Mouse (Mus musculus): Measurements from ENCODE around the gene Col2a1. TPM values are rescaled to one million over a fixed set of nuclear protein-coding genes. Genes with fewer than 3 reads are reported as not detected.

The Col2a1 gene
- total and polyA plus RNA-seq, 3 experiments: 0.06 to 0.13 TPM; not detected in 1

DNA sequence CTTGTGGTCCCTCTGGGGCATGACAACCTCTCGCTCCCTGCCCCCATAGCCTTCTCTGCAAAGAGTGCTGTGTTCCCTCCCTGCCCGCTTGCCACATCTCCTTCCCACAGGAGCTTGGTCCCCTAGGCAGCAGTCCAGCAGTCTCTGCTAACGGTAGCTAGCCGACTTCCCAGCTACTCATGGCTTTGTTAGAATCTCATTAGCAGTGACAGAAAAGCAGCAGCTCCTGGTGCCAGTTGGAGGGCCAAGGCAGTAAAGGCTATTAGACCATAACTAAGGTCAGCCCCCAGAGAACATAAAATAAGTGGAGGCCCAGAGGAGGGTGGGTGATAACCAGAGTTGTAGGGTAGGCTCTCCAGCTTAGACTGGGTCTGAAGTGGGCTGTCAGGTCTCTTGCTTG, 21.1 kb upstream of the Col2a1 start:
- Histone ChIP-seq H3K4me2 (ENCODE audit: insufficient read depth, low read depth, poor library complexity, severe bottlenecking) (no peak overlapping the region), H3K4me1 (ENCODE audit: control insufficient read depth in 1 of 2, insufficient read depth in 2 of 2) (0 out of 4 replicates have a peak, but pooled peaks cover 0 to 2% of the 10 kb centered on the region in 2 experiments), H3K4me3 (replicated peaks in 1 of 3; ENCODE audit: low read depth in 2 of 3, low read length in 2 of 3, poor library complexity in 1 of 3) (no peak overlapping the region), H3K9me3 (replicated peaks; ENCODE audit: low read length) (no peaks in the 10 kb centered on the region), H3K79me2 (replicated peaks; ENCODE audit: control insufficient read depth, extremely low read depth, insufficient read depth, poor library complexity, severe bottlenecking) (no peaks in the 10 kb centered on the region), H3K27me3 (replicated peaks) (peaks cover 43% of the 10 kb centered on the region), H3K27ac (ENCODE audit: insufficient read depth, low read depth) (no peak overlapping the region), H3K9ac (ENCODE audit: insufficient read depth, low read depth) (no peak overlapping the region), H3K36me3 (replicated peaks in 1 of 2; ENCODE audit: control insufficient read depth in 1 of 2, insufficient read depth in 1 of 2, low read length in 1 of 2) (peaks cover 0 to under 1% of the 10 kb centered on the region in 2 experiments)
- no peak for DNase-seq (ENCODE audit: extremely low read depth)
- in situ Hi-C loops (cut with MboI; ENCODE audit: low pct_ligation_motif_present, low pct_unique_long_range_greater_than_20kb, low sequenced_read_pairs) (no loop called here), dilution Hi-C loops (cut with MboI; ENCODE audit: extremely low pct_ligation_motif_present, extremely low pct_unique_long_range_greater_than_20kb, low sequenced_read_pairs) (no loop called here)
- TF ChIP-seq MAZ (IDR thresholded peaks at IDR 0.05; ENCODE audit: low read depth, low read length) (no peak), SMC3 (IDR thresholded peaks at IDR 0.05; ENCODE audit: low read depth, low read length) (no peak), MEF2A (IDR thresholded peaks at IDR 0.05; ENCODE audit: borderline replicate concordance, low read depth, low read length) (no peak), ZMIZ1 (IDR thresholded peaks at IDR 0.05; ENCODE audit: low read depth, low read length) (no peak), JUND (conservative IDR thresholded peaks at IDR 0.05; ENCODE audit: low read depth, low read length) (no peak), RAD21 (IDR thresholded peaks at IDR 0.05; ENCODE audit: low read depth, low read length) (no peak), NRF1 (IDR thresholded peaks at IDR 0.05; ENCODE audit: low read depth, low read length) (no peak), POLR2AphosphoS2 (IDR thresholded peaks at IDR 0.05; ENCODE audit: low read depth, low read length) (no peak), ELF1 (IDR thresholded peaks at IDR 0.05; ENCODE audit: low read depth, low read length) (no peak), E2F4 (IDR thresholded peaks at IDR 0.05; ENCODE audit: insufficient replicate concordance, low read depth, low read length) (no peak), MAFK (IDR thresholded peaks at IDR 0.05; ENCODE audit: insufficient replicate concordance, low read length) (no peak), RCOR1 (conservative IDR thresholded peaks at IDR 0.05; ENCODE audit: low read depth, low read length) (no peak), ZC3H11A (IDR thresholded peaks at IDR 0.05; ENCODE audit: low read depth, low read length) (no peak), USF1 (IDR thresholded peaks at IDR 0.05; ENCODE audit: low read depth, low read length) (no peak)

DNA sequence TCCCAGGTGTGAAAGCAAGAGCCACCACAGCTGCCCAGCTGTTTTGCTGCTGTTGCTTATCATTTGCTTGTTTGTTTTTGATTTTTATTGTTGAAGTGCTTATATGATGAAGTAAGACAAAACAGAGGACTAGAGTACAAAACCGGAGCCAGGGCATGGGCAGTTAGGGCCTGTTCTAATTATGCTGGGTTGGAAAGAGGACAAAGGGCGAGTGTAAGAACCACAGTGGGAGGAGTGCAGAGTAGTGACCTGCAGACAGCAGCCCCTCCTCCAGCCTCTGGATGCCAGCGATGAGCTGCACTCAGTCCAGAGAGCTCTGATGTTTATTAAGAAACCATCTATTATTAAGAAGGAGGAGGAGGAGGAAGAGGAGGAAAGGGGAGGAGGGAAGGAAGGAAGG, 18.6 kb upstream of the Col2a1 start:
- peaks cover 43% of the 10 kb centered on the region for H3K27me3 ChIP-seq (replicated peaks)
- in situ Hi-C loops (cut with MboI; ENCODE audit: low pct_ligation_motif_present, low pct_unique_long_range_greater_than_20kb, low sequenced_read_pairs): no loop called here
- no peak for DNase-seq (ENCODE audit: extremely low read depth)
- no peaks in the 10 kb centered on the region for H3K9me3 ChIP-seq (replicated peaks; ENCODE audit: low read length)
- H3K9ac ChIP-seq (ENCODE audit: insufficient read depth, low read depth): no peak overlapping the region
- TF ChIP-seq ZMIZ1 (IDR thresholded peaks at IDR 0.05; ENCODE audit: low read depth, low read length) (no peak), E2F4 (IDR thresholded peaks at IDR 0.05; ENCODE audit: insufficient replicate concordance, low read depth, low read length) (no peak), GABPA (IDR thresholded peaks at IDR 0.05; ENCODE audit: insufficient replicate concordance, low read depth, low read length) (no peak), MAX (IDR thresholded peaks at IDR 0.05; ENCODE audit: low read length) (no peak), CHD2 (IDR thresholded peaks at IDR 0.05; ENCODE audit: low read length) (no peak), HCFC1 (IDR thresholded peaks at IDR 0.05; ENCODE audit: low read depth, low read length) (no peak), JUN (IDR thresholded peaks at IDR 0.05; ENCODE audit: insufficient read depth, low read depth, low read length) (no peak), TCF12 (IDR thresholded peaks at IDR 0.05; ENCODE audit: low read depth, low read length) (no peak), MYC (IDR thresholded peaks at IDR 0.05; ENCODE audit: low read depth, low read length) (no peak), NRF1 (IDR thresholded peaks at IDR 0.05; ENCODE audit: low read depth, low read length) (no peak)
- no peak overlapping the region for H3K27ac ChIP-seq (ENCODE audit: insufficient read depth, low read depth)
- no peak overlapping the region for H3K4me3 ChIP-seq (replicated peaks in 1 of 3; ENCODE audit: low read depth in 2 of 3, low read length in 2 of 3, poor library complexity in 1 of 3)
- H3K79me2 ChIP-seq (replicated peaks; ENCODE audit: control insufficient read depth, extremely low read depth, insufficient read depth, poor library complexity, severe bottlenecking): no peaks in the 10 kb centered on the region
- dilution Hi-C loops (cut with MboI; ENCODE audit: extremely low pct_ligation_motif_present, extremely low pct_unique_long_range_greater_than_20kb, low sequenced_read_pairs): no loop called here
- no peaks in the 10 kb centered on the region for H3K36me3 ChIP-seq (replicated peaks in 1 of 2; ENCODE audit: control insufficient read depth in 1 of 2, insufficient read depth in 1 of 2, low read length in 1 of 2)
- H3K4me2 ChIP-seq (ENCODE audit: insufficient read depth, low read depth, poor library complexity, severe bottlenecking): no peak overlapping the region
- H3K4me1 ChIP-seq (ENCODE audit: control insufficient read depth in 1 of 2, insufficient read depth in 2 of 2): peaks cover 2% of the 10 kb centered on the region in 2 experiments; a peak in 1 of 4 replicates
